Mouse (Mus musculus) heart, postnatal 0 days (tissue): Measurements from ENCODE around the gene Tango2.

Experiments
- CTCF ChIP-seq: IDR thresholded peaks from 2 replicates; pipeline ENCODE4 v1.5.1; 2016; ENCODE audit warnings: antibody characterized with exemption, control low read depth, low read depth
- EP300 ChIP-seq: IDR thresholded peaks from 2 replicates; pipeline ENCODE4 v1.6.1; 2016; ENCODE audit warnings: antibody characterized with exemption, low read depth

- no peak for TF ChIP-seq CTCF
- TF ChIP-seq EP300 = no peak
Measured at GRCm38 (mm10) chr16:18323460-18323859, 24.4 kb downstream of the Tango2 start.
